Mouse (Mus musculus): ENCODE data around the gene Pus10.

Pus10 gene

GRCm38 (mm10) chr11:23665311-23665786, at the start of gene Pus10:
Gene Pus10 (plus strand): TSS chr11:23665674.
- DNase-seq (ENCODE audit: low read depth, low spot score): peak; percentile 14

- DNase-seq (ENCODE audit: low read depth, low spot score): no peak
Measured at GRCm38 (mm10) chr11:23618995-23619394, 46.5 kb upstream of the Pus10 start.

GRCm38 (mm10) chr11:23630664-23631063, 34.8 kb upstream of the Pus10 start:
- no peak for DNase-seq (ENCODE audit: low read depth, low spot score)

GRCm38 (mm10) chr11:23632945-23633878, 32.3 kb upstream of the Pus10 start, which contains the start of gene 0610010F05Rik:
Gene 0610010F05Rik (minus strand): TSS chr11:23633639.
- DNase-seq (ENCODE audit: low read depth, low spot score): peak; percentile 91

GRCm38 (mm10) chr11:23633879-23634215, 31.6 kb upstream of the Pus10 start:
- DNase-seq (ENCODE audit: low read depth, low spot score): no peak

GRCm38 (mm10) chr11:23634573-23634972, 30.9 kb upstream of the Pus10 start:
- no peak for DNase-seq (ENCODE audit: low read depth, low spot score)

GRCm38 (mm10) chr11:23647431-23647830, 18.0 kb upstream of the Pus10 start:
- no peak for DNase-seq (ENCODE audit: low read depth, low spot score)

GRCm38 (mm10) chr11:23647835-23648234, 17.6 kb upstream of the Pus10 start:
- DNase-seq (ENCODE audit: low read depth, low spot score): no peak

- DNase-seq (ENCODE audit: low read depth, low spot score): no peak
Measured at GRCm38 (mm10) chr11:23653666-23654065, 11.8 kb upstream of the Pus10 start.

GRCm38 (mm10) chr11:23657791-23658190, 7.7 kb upstream of the Pus10 start:
- no peak for DNase-seq (ENCODE audit: low read depth, low spot score)

GRCm38 (mm10) chr11:23664232-23664631, 1.2 kb upstream of the Pus10 start:
- DNase-seq (ENCODE audit: low read depth, low spot score): no peak

- peak; percentile 84 for DNase-seq (ENCODE audit: low read depth, low spot score)
Measured at GRCm38 (mm10) chr11:23665798-23666501, 476 bp downstream of the Pus10 start, which contains the start of gene Pex13. Gene Pex13 (minus strand): TSS chr11:23665959.

- DNase-seq (ENCODE audit: low read depth, low spot score): no peak
Measured at GRCm38 (mm10) chr11:23666526-23666925, 1.1 kb downstream of the Pus10 start.

- no peak for DNase-seq (ENCODE audit: low read depth, low spot score)
Measured at GRCm38 (mm10) chr11:23667128-23667527, 1.7 kb downstream of the Pus10 start.

- DNase-seq (ENCODE audit: low read depth, low spot score): no peak
Measured at GRCm38 (mm10) chr11:23672256-23672749, 6.8 kb downstream of the Pus10 start.

- DNase-seq (ENCODE audit: low read depth, low spot score): no peak
Measured at GRCm38 (mm10) chr11:23676100-23676499, 10.6 kb downstream of the Pus10 start.

GRCm38 (mm10) chr11:23679044-23679642, 13.7 kb downstream of the Pus10 start:
- DNase-seq (ENCODE audit: low read depth, low spot score): peak; percentile 52

GRCm38 (mm10) chr11:23680435-23680950, 15.0 kb downstream of the Pus10 start:
- DNase-seq (ENCODE audit: low read depth, low spot score): no peak

- no peak for DNase-seq (ENCODE audit: low read depth, low spot score)
Measured at GRCm38 (mm10) chr11:23682561-23682960, 17.1 kb downstream of the Pus10 start.

GRCm38 (mm10) chr11:23686671-23687070, 21.2 kb downstream of the Pus10 start:
- no peak for DNase-seq (ENCODE audit: low read depth, low spot score)

GRCm38 (mm10) chr11:23688060-23688459, 22.6 kb downstream of the Pus10 start:
- DNase-seq (ENCODE audit: low read depth, low spot score): no peak

- no peak for DNase-seq (ENCODE audit: low read depth, low spot score)
Measured at GRCm38 (mm10) chr11:23693286-23693685, 27.8 kb downstream of the Pus10 start.

Measured in retina, postnatal 7 days (tissue).